18 mouse cellular contexts compared by ENCODE assay signal in genomic region chr11:114168231-114168661, GRCm38 (mm10).
DNase-seq lines count a peak whose midpoint lies in the region; ATAC-seq and TF ChIP-seq lines count a peak whose summit lies in the region.
"Had no signal": no experiment of that assay in that cellular context is flagged by ENCODE, and none has a peak within 500 bp of the region (broad histone marks: within the 10 kb centered on the region; RNA-seq: fewer than 3 reads in every experiment).

No protein-coding gene starts in this region.

- 62% methylated on average over 13 of the region's 13 CpGs for WGBS in forebrain, postnatal 0 days
- WGBS in forebrain, embryonic 12.5 days, result 70% methylated on average over 13 of the region's 13 CpGs
- WGBS in kidney, embryonic 15.5 days, result 21% methylated on average over 13 of the region's 13 CpGs
- WGBS in lung, embryonic 15.5 days, result 37% methylated on average over 13 of the region's 13 CpGs

- H3K4me2 ChIP-seq in forebrain, postnatal 0 days (ENCODE audit: low read depth), result no peak overlapping the region
- H3K4me2 ChIP-seq in forebrain, embryonic 12.5 days, result no peak overlapping the region
- H3K4me2 ChIP-seq in kidney, embryonic 15.5 days, result peak overlapping the region; percentile 10; the same call in 1 of the 2 replicates
- no peak overlapping the region for H3K4me2 ChIP-seq in lung, embryonic 15.5 days
- H3K4me2 ChIP-seq: forebrain, embryonic 15.5 days; hindbrain, embryonic 15.5 days; midbrain, embryonic 12.5 days; neural tube, embryonic 15.5 days; stomach, embryonic 15.5 days had no signal

- no peak for ATAC-seq in forebrain, postnatal 0 days
- ATAC-seq in forebrain, embryonic 12.5 days (ENCODE audit: low FRiP score), result no peak
- peak; percentile 67 for ATAC-seq in kidney, embryonic 15.5 days (replicated peaks; ENCODE audit: low FRiP score)
- peak; percentile 25; the same call in 1 of the 2 replicates for ATAC-seq in lung, embryonic 15.5 days (ENCODE audit: borderline replicate concordance, extremely low read depth, low FRiP score, low TSS enrichment)
- ATAC-seq: forebrain, embryonic 15.5 days had no signal

- no peak overlapping the region for H3K4me3 ChIP-seq in forebrain, postnatal 0 days (ENCODE audit: low read depth, low read length)
- H3K4me3 ChIP-seq in forebrain, embryonic 12.5 days (replicated peaks), result no peak overlapping the region
- H3K4me3 ChIP-seq in kidney, embryonic 15.5 days (replicated peaks), result no peak overlapping the region
- no peak overlapping the region for H3K4me3 ChIP-seq in lung, embryonic 15.5 days
- H3K4me3 ChIP-seq: forebrain, embryonic 15.5 days; hindbrain, embryonic 15.5 days; midbrain, embryonic 12.5 days; myocyte; neural tube, embryonic 15.5 days; stomach, embryonic 15.5 days had no signal

- H3K27me3 ChIP-seq in forebrain, postnatal 0 days (ENCODE audit: insufficient read depth, low read length), result no peaks in the 10 kb centered on the region
- H3K27me3 ChIP-seq in forebrain, embryonic 12.5 days, result peaks cover 20% of the 10 kb centered on the region
- peaks cover 79% of the 10 kb centered on the region for H3K27me3 ChIP-seq in kidney, embryonic 15.5 days
- peaks cover 31% of the 10 kb centered on the region; the same call in 1 of the 2 replicates for H3K27me3 ChIP-seq in lung, embryonic 15.5 days
- H3K27me3 ChIP-seq: forebrain, embryonic 15.5 days; hindbrain, embryonic 15.5 days; stomach, embryonic 15.5 days had no signal

- no peak overlapping the region for H3K27ac ChIP-seq in forebrain, postnatal 0 days (ENCODE audit: low read depth, low read length)
- H3K27ac ChIP-seq in forebrain, embryonic 12.5 days, result no peak overlapping the region
- H3K27ac ChIP-seq in kidney, embryonic 15.5 days, result no peak overlapping the region
- H3K27ac ChIP-seq in lung, embryonic 15.5 days, result no peak overlapping the region
- H3K27ac ChIP-seq: forebrain, embryonic 15.5 days; hindbrain, embryonic 15.5 days; midbrain, embryonic 12.5 days; neural tube, embryonic 15.5 days; stomach, embryonic 15.5 days had no signal

- no peaks in the 10 kb centered on the region for H3K9me3 ChIP-seq in forebrain, postnatal 0 days (ENCODE audit: low read length)
- H3K9me3 ChIP-seq in forebrain, embryonic 12.5 days, result no peaks in the 10 kb centered on the region
- no peaks in the 10 kb centered on the region for H3K9me3 ChIP-seq in kidney, embryonic 15.5 days (replicated peaks)
- no peaks in the 10 kb centered on the region for H3K9me3 ChIP-seq in lung, embryonic 15.5 days
- H3K9me3 ChIP-seq: forebrain, embryonic 15.5 days; hindbrain, embryonic 15.5 days; midbrain, embryonic 12.5 days; neural tube, embryonic 15.5 days; stomach, embryonic 15.5 days had no signal

- 0 out of 2 replicates have a peak, but pooled peaks have one; percentile 16 for TF ChIP-seq CTCF in forebrain, postnatal 0 days (IDR thresholded peaks at IDR 0.05; ENCODE audit: low read depth)

- H3K4me1 ChIP-seq in forebrain, postnatal 0 days (ENCODE audit: insufficient read depth), result no peaks in the 10 kb centered on the region
- H3K4me1 ChIP-seq in forebrain, embryonic 12.5 days, result peaks cover 13% of the 10 kb centered on the region
- peaks cover 21% of the 10 kb centered on the region for H3K4me1 ChIP-seq in kidney, embryonic 15.5 days
- no peaks in the 10 kb centered on the region for H3K4me1 ChIP-seq in lung, embryonic 15.5 days
- H3K4me1 ChIP-seq: stomach, embryonic 15.5 days had no signal

- DNase-seq in forebrain, postnatal 0 days, result no peak
- no peak for DNase-seq in kidney, adult 11 months
- DNase-seq in lung, postnatal 25 days (ENCODE audit: low spot score), result no peak
- DNase-seq in lung, postnatal 14 days, result peak; percentile 54
- DNase-seq in thymus, adult 18-20 months, result no peak
- DNase-seq: adrenal gland, adult 8-10 months; cerebellum, adult 11 months; cerebellum, postnatal 36 days; liver had no signal

- no peaks in the 10 kb centered on the region for H3K36me3 ChIP-seq in forebrain, postnatal 0 days (ENCODE audit: insufficient read depth)
- no peaks in the 10 kb centered on the region for H3K36me3 ChIP-seq in forebrain, embryonic 12.5 days (replicated peaks)
- no peaks in the 10 kb centered on the region for H3K36me3 ChIP-seq in kidney, embryonic 15.5 days
- H3K36me3 ChIP-seq in lung, embryonic 15.5 days, result no peaks in the 10 kb centered on the region
- H3K36me3 ChIP-seq: forebrain, embryonic 15.5 days; hindbrain, embryonic 15.5 days; midbrain, embryonic 12.5 days; neural tube, embryonic 15.5 days; stomach, embryonic 15.5 days had no signal

- no peak overlapping the region for H3K9ac ChIP-seq in forebrain, postnatal 0 days
- H3K9ac ChIP-seq in forebrain, embryonic 12.5 days, result no peak overlapping the region
- H3K9ac ChIP-seq in kidney, embryonic 15.5 days, result no peak overlapping the region
- H3K9ac ChIP-seq in lung, embryonic 15.5 days, result no peak overlapping the region
- H3K9ac ChIP-seq: forebrain, embryonic 15.5 days; hindbrain, embryonic 15.5 days; midbrain, embryonic 12.5 days; neural tube, embryonic 15.5 days; stomach, embryonic 15.5 days had no signal

Comparison
In these comparisons a context has a peak if more than half of its experiments do, and no peak if none do; other contexts are left out.
1. ATAC-seq: peak in kidney, embryonic 15.5 days (single experiment) and lung, embryonic 15.5 days (single experiment); none in forebrain, postnatal 0 days (single experiment) and forebrain, embryonic 12.5 days (single experiment).